Mouse (Mus musculus): ENCODE results near the gene Tcl1b3.

- TF ChIP-seq CTCF (IDR thresholded peaks at IDR 0.05; ENCODE audit: borderline replicate concordance, extremely low read depth, insufficient read depth, insufficient read length) (no peak), POLR2A (IDR thresholded peaks at IDR 0.05; ENCODE audit: borderline replicate concordance, extremely low read depth, insufficient read depth, insufficient read length, poor library complexity, severe bottlenecking) (no peak)
Observed at GRCm38 (mm10) chr12:105217101-105217760, 26.4 kb downstream of the Tcl1b3 start.
